Mouse (Mus musculus): Measurements from ENCODE around the gene St6galnac1.

GRCm38 (mm10) chr11:116738411-116738810 lies 36.9 kb downstream of the St6galnac1 start:
- TF ChIP-seq CTCF (IDR thresholded peaks at IDR 0.05; ENCODE audit: borderline replicate concordance, insufficient read depth, low read depth, low read length) (peak; percentile 42), POLR2A (IDR thresholded peaks at IDR 0.05; ENCODE audit: borderline replicate concordance, insufficient read depth, low read length) (no peak)
